Mouse (Mus musculus) heart, postnatal 36 days (tissue): ENCODE measurements around the gene Tmem213. TPM values are rescaled to one million over a fixed set of nuclear protein-coding genes. Genes with fewer than 3 reads are reported as not detected.

Experiments
- DNase-seq, 2 experiments: peaks; one replicate each; pipeline ENCODE4 v3.0.0; 2021 to 2022
- intact Hi-C: fragments of 180-260 bp; cut with DNase I; formaldehyde crosslinking; loops from one replicate; pipeline ENCODE4 v1.15.1; 2025
- total RNA-seq, 2 experiments: library from RNA; stranded (reverse); gene quantifications; 2 replicates each; pipeline ENCODE4 v1.2.3; 2021

The Tmem213 gene
- total RNA-seq, 2 experiments from 2014 or later, result not detected

GRCm38 (mm10) chr6:38110859-38111258, 1.8 kb downstream of the Tmem213 start:
- DNase-seq, result no peak
- intact Hi-C loops, result no loop called here

GRCm38 (mm10) chr6:38116107-38116770, 7.2 kb downstream of the Tmem213 start:
- DNase-seq, result no peak
- intact Hi-C loops, result no loop called here

GRCm38 (mm10) chr6:38118341-38118740, 9.3 kb downstream of the Tmem213 start:
- no peak for DNase-seq
- intact Hi-C loops, result no loop called here

GRCm38 (mm10) chr6:38120681-38121371, 11.8 kb downstream of the Tmem213 start:
- intact Hi-C loops, result no loop called here
- no peak for DNase-seq

- DNase-seq, result no peak
- intact Hi-C loops, result no loop called here
Measured at GRCm38 (mm10) chr6:38121843-38122242, 12.8 kb downstream of the Tmem213 start.

- no peak for DNase-seq
- intact Hi-C loops, result no loop called here
Measured at GRCm38 (mm10) chr6:38122791-38123190, 13.7 kb downstream of the Tmem213 start.

- intact Hi-C loops, result no loop called here
- DNase-seq, result no peak
Measured at GRCm38 (mm10) chr6:38123471-38124206, 14.6 kb downstream of the Tmem213 start.

- no peak for DNase-seq
- intact Hi-C loops, result no loop called here
Measured at GRCm38 (mm10) chr6:38124207-38124835, 15.3 kb downstream of the Tmem213 start, which contains the start of gene Atp6v0a4. Gene Atp6v0a4, minus strand, starts transcription at chr6:38124586.

- DNase-seq, result no peak
- intact Hi-C loops, result no loop called here
Measured at GRCm38 (mm10) chr6:38124882-38125281, 15.8 kb downstream of the Tmem213 start.

GRCm38 (mm10) chr6:38125462-38125861, 16.4 kb downstream of the Tmem213 start:
- DNase-seq, result no peak
- intact Hi-C loops, result no loop called here

- intact Hi-C loops, result no loop called here
- DNase-seq, result no peak
Measured at GRCm38 (mm10) chr6:38128115-38128514, 19.1 kb downstream of the Tmem213 start.

- DNase-seq, result no peak
- intact Hi-C loops, result no loop called here
Measured at GRCm38 (mm10) chr6:38129883-38130282, 20.8 kb downstream of the Tmem213 start.

GRCm38 (mm10) chr6:38131801-38132231, 22.8 kb downstream of the Tmem213 start:
- DNase-seq, result peak; percentile 53 to 68

GRCm38 (mm10) chr6:38134806-38135559, 25.9 kb downstream of the Tmem213 start:
- DNase-seq, result peak; percentile 51 to 55
- intact Hi-C loops, result no loop called here

More at GRCm38 (mm10) chr6:38131801-38132231, 22.8 kb downstream of the Tmem213 start:
- intact Hi-C loops, result no loop called here

GRCm38 (mm10) chr6:38139086-38139485, 30.0 kb downstream of the Tmem213 start:
- intact Hi-C loops, result no loop called here
- DNase-seq, result no peak

GRCm38 (mm10) chr6:38140402-38140801, 31.3 kb downstream of the Tmem213 start:
- DNase-seq, result no peak
- intact Hi-C loops, result no loop called here

- DNase-seq, result peak; percentile 66
- intact Hi-C loops, result no loop called here
Measured at GRCm38 (mm10) chr6:38144161-38144998, 35.3 kb downstream of the Tmem213 start.

- DNase-seq, result peak in 1 of 2 experiments; percentile 27
- intact Hi-C loops, result no loop called here
Measured at GRCm38 (mm10) chr6:38145463-38146065, 36.5 kb downstream of the Tmem213 start.

GRCm38 (mm10) chr6:38147301-38147700, 38.2 kb downstream of the Tmem213 start:
- intact Hi-C loops, result no loop called here

More at GRCm38 (mm10) chr6:38147301-38147700, 38.2 kb downstream of the Tmem213 start:
- no peak for DNase-seq
